Mouse (Mus musculus) intestine, postnatal 0 days (tissue): Measurements from ENCODE around the gene Gm17334. TPM values are rescaled to one million over a fixed set of nuclear protein-coding genes. Genes with fewer than 3 reads are reported as not detected.

Source experiments
- ATAC-seq: fragments of 200-750 bp; cut with Nextera tagmentation; 2 replicates; pipeline ENCODE4 v1.8.0; 2017; ENCODE audit warnings: mild to moderate bottlenecking, moderate TSS enrichment, moderate library complexity
- H3K27ac ChIP-seq: fragments of 300-500 bp; sonication (generic); 2 replicates; pipeline ENCODE4 v1.5.1; 2014; ENCODE audit warnings: mild to moderate bottlenecking, low read depth, low read length, moderate library complexity
- H3K27me3 ChIP-seq: fragments of 300-500 bp; sonication (generic); replicated peaks from 2 replicates; pipeline ENCODE4 v1.6.1; 2014; ENCODE audit warnings: low read length, mixed read lengths; ENCODE audit not compliant: control insufficient read depth, insufficient read depth
- H3K36me3 ChIP-seq: fragments of 300-500 bp; sonication (generic); 2 replicates; pipeline ENCODE4 v1.6.1; 2014; ENCODE audit warnings: mild to moderate bottlenecking, moderate library complexity; ENCODE audit not compliant: control insufficient read depth, insufficient read depth
- H3K4me1 ChIP-seq: fragments of 300-500 bp; sonication (generic); replicated peaks from 2 replicates; pipeline ENCODE4 v1.6.1; 2014; ENCODE audit warnings: antibody characterized with exemption, low read length, mixed read lengths; ENCODE audit not compliant: control insufficient read depth, insufficient read depth
- H3K4me2 ChIP-seq: fragments of 300-500 bp; sonication (generic); replicated peaks from 2 replicates; pipeline ENCODE4 v1.6.1; 2014; ENCODE audit warnings: low read depth, mild to moderate bottlenecking, moderate library complexity
- H3K4me3 ChIP-seq: fragments of 300-500 bp; sonication (generic); 2 replicates; pipeline ENCODE4 v1.5.1; 2014; ENCODE audit warnings: low read depth, low read length
- H3K9ac ChIP-seq: fragments of 300-500 bp; sonication (generic); 2 replicates; pipeline ENCODE4 v1.6.1; 2014; ENCODE audit warnings: mild to moderate bottlenecking, low read depth, low read length
- H3K9me3 ChIP-seq: fragments of 300-500 bp; sonication (generic); 2 replicates; pipeline ENCODE4 v1.6.1; 2016; ENCODE audit warnings: mixed run types; ENCODE audit not compliant: control insufficient read depth
- CTCF ChIP-seq: sonication (generic); IDR thresholded peaks from 2 replicates; pipeline ENCODE4 v1.5.1; 2016; ENCODE audit warnings: low read depth, mild to moderate bottlenecking, control low read depth, antibody characterized with exemption, moderate library complexity
- WGBS: fragments of 180-500 bp; shearing (Covaris S2); extraction: QIAGEN DNeasy Blood & Tissue Kit; methylation state at CpG from one replicate; pipeline ENCODE4 v1.1.7; 2014; 5-methylcytosine and 5-hydroxymethylcytosine counted together
- polyA plus RNA-seq: library from polyadenylated mRNA; unstranded; fragments of >200 nt; fragmentation: Nextera tagmentation; extraction: Ambion mirVana; gene quantifications from 2 replicates; pipeline ENCODE4 v1.2.1, GENCODE M21; 2015

Gene Gm17334
- polyA plus RNA-seq, 1 experiment from 2014 or later, result 0.17 TPM

- H3K36me3 ChIP-seq, result no peaks in the 10 kb centered on the region
- no peak overlapping the region for H3K9ac ChIP-seq
- H3K4me2 ChIP-seq, result no peak overlapping the region
- 88% methylated on average over 9 of the region's 9 CpGs for WGBS
- no peaks in the 10 kb centered on the region for H3K9me3 ChIP-seq
- no peaks in the 10 kb centered on the region for H3K4me1 ChIP-seq
- no peaks in the 10 kb centered on the region for H3K27me3 ChIP-seq
- TF ChIP-seq CTCF, result no peak
- no peak for ATAC-seq
- no peak overlapping the region for H3K4me3 ChIP-seq
- no peak overlapping the region for H3K27ac ChIP-seq
Observed at GRCm38 (mm10) chr11:53747985-53748384, 25.0 kb downstream of the Gm17334 start.

GRCm38 (mm10) chr11:53745260-53745659 is 27.7 kb downstream of the Gm17334 start:
- WGBS, result 84% methylated on average over 2 of the region's 2 CpGs
- no peak for ATAC-seq

GRCm38 (mm10) chr11:53742353-53742752 is 30.6 kb downstream of the Gm17334 start:
- no peak overlapping the region for H3K4me3 ChIP-seq
- no peaks in the 10 kb centered on the region for H3K4me1 ChIP-seq
- no peak overlapping the region for H3K4me2 ChIP-seq
- H3K36me3 ChIP-seq, result no peaks in the 10 kb centered on the region
- TF ChIP-seq CTCF, result peak; percentile 52
- H3K27me3 ChIP-seq, result no peaks in the 10 kb centered on the region
- 40% methylated on average over 5 of the region's 5 CpGs for WGBS
- H3K27ac ChIP-seq, result no peak overlapping the region
- no peaks in the 10 kb centered on the region for H3K9me3 ChIP-seq
- no peak for ATAC-seq
- H3K9ac ChIP-seq, result no peak overlapping the region

More at GRCm38 (mm10) chr11:53745260-53745659, 27.7 kb downstream of the Gm17334 start:
- Histone ChIP-seq H3K4me2 (no peak overlapping the region), H3K27me3 (no peaks in the 10 kb centered on the region), H3K36me3 (no peaks in the 10 kb centered on the region), H3K9me3 (no peaks in the 10 kb centered on the region), H3K9ac (no peak overlapping the region), H3K4me3 (no peak overlapping the region), H3K27ac (no peak overlapping the region), H3K4me1 (no peaks in the 10 kb centered on the region)
- peak; percentile 51 for TF ChIP-seq CTCF

GRCm38 (mm10) chr11:53737573-53737946 is 35.4 kb downstream of the Gm17334 start:
- peak; percentile 71 for ATAC-seq
- Histone ChIP-seq H3K4me2 (no peak overlapping the region), H3K9me3 (no peaks in the 10 kb centered on the region), H3K4me1 (no peaks in the 10 kb centered on the region), H3K9ac (no peak overlapping the region), H3K36me3 (no peaks in the 10 kb centered on the region), H3K27me3 (no peaks in the 10 kb centered on the region), H3K4me3 (no peak overlapping the region), H3K27ac (no peak overlapping the region)
- 26% methylated on average over 6 of the region's 6 CpGs for WGBS
- peak; percentile 72 for TF ChIP-seq CTCF

GRCm38 (mm10) chr11:53736771-53737572 is 36.0 kb downstream of the Gm17334 start:
- no peak overlapping the region for H3K4me2 ChIP-seq
- ATAC-seq, result peak; percentile 74
- H3K4me3 ChIP-seq, result no peak overlapping the region
- 52% methylated on average over 14 of the region's 14 CpGs for WGBS
- no peaks in the 10 kb centered on the region for H3K4me1 ChIP-seq
- TF ChIP-seq CTCF, result peak; percentile 89
- H3K36me3 ChIP-seq, result no peaks in the 10 kb centered on the region
- H3K27ac ChIP-seq, result no peak overlapping the region
- H3K9ac ChIP-seq, result no peak overlapping the region
- H3K9me3 ChIP-seq, result no peaks in the 10 kb centered on the region
- H3K27me3 ChIP-seq, result no peaks in the 10 kb centered on the region

GRCm38 (mm10) chr11:53735682-53736245 is 37.2 kb downstream of the Gm17334 start:
- TF ChIP-seq CTCF, result peak; percentile 99
- peak; percentile 67 for ATAC-seq
- H3K27me3 ChIP-seq, result no peaks in the 10 kb centered on the region
- no peak overlapping the region for H3K27ac ChIP-seq
- no peak overlapping the region for H3K9ac ChIP-seq
- peak overlapping the region; percentile 51 for H3K4me2 ChIP-seq
- no peaks in the 10 kb centered on the region for H3K4me1 ChIP-seq
- H3K36me3 ChIP-seq, result no peaks in the 10 kb centered on the region
- 25% methylated on average over 17 of the region's 17 CpGs for WGBS
- H3K9me3 ChIP-seq, result no peaks in the 10 kb centered on the region
- 0 out of 2 replicates have a peak overlapping the region, but pooled peaks have one; percentile 14 for H3K4me3 ChIP-seq
